Mouse (Mus musculus): ENCODE results near the gene Sh3rf3.

The Sh3rf3 gene

GRCm38 (mm10) chr10:59104683-59105082 lies 291.5 kb downstream of the Sh3rf3 start:
- Histone ChIP-seq H3K4me3 (replicated peaks; ENCODE audit: low read length) (no peak overlapping the region), H3K36me3 (ENCODE audit: insufficient read depth, low read length) (no peaks in the 10 kb centered on the region), H3K27me3 (ENCODE audit: insufficient read depth, low read length) (no peaks in the 10 kb centered on the region; the same call in 1 of the 2 replicates), H3K9me3 (ENCODE audit: low read length) (no peaks in the 10 kb centered on the region), H3K4me1 (replicated peaks; ENCODE audit: low read depth, low read length) (peaks cover 13% of the 10 kb centered on the region)
- TF ChIP-seq POU5F1 (IDR thresholded peaks at IDR 0.05; ENCODE audit: borderline replicate concordance, low read length) (no peak), CTCF (conservative IDR thresholded peaks at IDR 0.05; ENCODE audit: low read length) (no peak), NANOG (IDR thresholded peaks at IDR 0.05; ENCODE audit: borderline replicate concordance, low read length) (no peak)

GRCm38 (mm10) chr10:59105885-59106284 lies 292.7 kb downstream of the Sh3rf3 start:
- H3K9me3 ChIP-seq (ENCODE audit: low read length), result no peaks in the 10 kb centered on the region
- TF ChIP-seq NANOG (IDR thresholded peaks at IDR 0.05; ENCODE audit: borderline replicate concordance, low read length), result no peak
- TF ChIP-seq CTCF (conservative IDR thresholded peaks at IDR 0.05; ENCODE audit: low read length), result no peak
- TF ChIP-seq POU5F1 (IDR thresholded peaks at IDR 0.05; ENCODE audit: borderline replicate concordance, low read length), result no peak
- H3K36me3 ChIP-seq (ENCODE audit: insufficient read depth, low read length), result no peaks in the 10 kb centered on the region
- H3K4me3 ChIP-seq (replicated peaks; ENCODE audit: low read length), result no peak overlapping the region
- peaks cover 7% of the 10 kb centered on the region for H3K4me1 ChIP-seq (replicated peaks; ENCODE audit: low read depth, low read length)
- H3K27me3 ChIP-seq (ENCODE audit: insufficient read depth, low read length), result no peaks in the 10 kb centered on the region; the same call in 1 of the 2 replicates

GRCm38 (mm10) chr10:59106644-59107043 lies 293.5 kb downstream of the Sh3rf3 start:
- Histone ChIP-seq H3K27me3 (ENCODE audit: insufficient read depth, low read length) (no peaks in the 10 kb centered on the region; the same call in 1 of the 2 replicates), H3K9me3 (ENCODE audit: low read length) (no peaks in the 10 kb centered on the region), H3K36me3 (ENCODE audit: insufficient read depth, low read length) (no peaks in the 10 kb centered on the region), H3K4me3 (replicated peaks; ENCODE audit: low read length) (no peak overlapping the region), H3K4me1 (replicated peaks; ENCODE audit: low read depth, low read length) (peaks cover 7% of the 10 kb centered on the region)
- TF ChIP-seq CTCF (conservative IDR thresholded peaks at IDR 0.05; ENCODE audit: low read length) (no peak), POU5F1 (IDR thresholded peaks at IDR 0.05; ENCODE audit: borderline replicate concordance, low read length) (no peak), NANOG (IDR thresholded peaks at IDR 0.05; ENCODE audit: borderline replicate concordance, low read length) (no peak)

GRCm38 (mm10) chr10:59109015-59109414 lies 295.9 kb downstream of the Sh3rf3 start:
- Histone ChIP-seq H3K27me3 (ENCODE audit: insufficient read depth, low read length) (no peaks in the 10 kb centered on the region; the same call in 1 of the 2 replicates), H3K36me3 (ENCODE audit: insufficient read depth, low read length) (no peaks in the 10 kb centered on the region), H3K4me1 (replicated peaks; ENCODE audit: low read depth, low read length) (peaks cover 6% of the 10 kb centered on the region), H3K4me3 (replicated peaks; ENCODE audit: low read length) (no peak overlapping the region), H3K9me3 (ENCODE audit: low read length) (no peaks in the 10 kb centered on the region)
- no peak for TF ChIP-seq NANOG (IDR thresholded peaks at IDR 0.05; ENCODE audit: borderline replicate concordance, low read length)
- peak; percentile 94 for TF ChIP-seq CTCF (conservative IDR thresholded peaks at IDR 0.05; ENCODE audit: low read length)

- Histone ChIP-seq H3K9me3 (ENCODE audit: low read length) (no peaks in the 10 kb centered on the region), H3K4me3 (replicated peaks; ENCODE audit: low read length) (no peak overlapping the region), H3K36me3 (ENCODE audit: insufficient read depth, low read length) (no peaks in the 10 kb centered on the region), H3K27me3 (ENCODE audit: insufficient read depth, low read length) (no peaks in the 10 kb centered on the region; the same call in 1 of the 2 replicates), H3K4me1 (replicated peaks; ENCODE audit: low read depth, low read length) (peaks cover 6% of the 10 kb centered on the region)
- TF ChIP-seq POU5F1 (IDR thresholded peaks at IDR 0.05; ENCODE audit: borderline replicate concordance, low read length) (no peak), NANOG (IDR thresholded peaks at IDR 0.05; ENCODE audit: borderline replicate concordance, low read length) (no peak), CTCF (conservative IDR thresholded peaks at IDR 0.05; ENCODE audit: low read length) (no peak)
These were observed 297.2 kb downstream of the Sh3rf3 start for GRCm38 (mm10) chr10:59110386-59110785.

- Histone ChIP-seq H3K36me3 (ENCODE audit: insufficient read depth, low read length) (no peaks in the 10 kb centered on the region), H3K9me3 (ENCODE audit: low read length) (no peaks in the 10 kb centered on the region), H3K27me3 (ENCODE audit: insufficient read depth, low read length) (no peaks in the 10 kb centered on the region), H3K4me3 (replicated peaks; ENCODE audit: low read length) (no peak overlapping the region), H3K4me1 (replicated peaks; ENCODE audit: low read depth, low read length) (no peaks in the 10 kb centered on the region)
- no peak for TF ChIP-seq POU5F1 (IDR thresholded peaks at IDR 0.05; ENCODE audit: borderline replicate concordance, low read length)
These were observed 299.6 kb downstream of the Sh3rf3 start for GRCm38 (mm10) chr10:59112755-59113154.

- Histone ChIP-seq H3K4me3 (replicated peaks; ENCODE audit: low read length) (no peak overlapping the region), H3K4me1 (replicated peaks; ENCODE audit: low read depth, low read length) (no peaks in the 10 kb centered on the region), H3K9me3 (ENCODE audit: low read length) (no peaks in the 10 kb centered on the region), H3K27me3 (ENCODE audit: insufficient read depth, low read length) (no peaks in the 10 kb centered on the region), H3K36me3 (ENCODE audit: insufficient read depth, low read length) (no peaks in the 10 kb centered on the region)
- TF ChIP-seq CTCF (conservative IDR thresholded peaks at IDR 0.05; ENCODE audit: low read length) (no peak), POU5F1 (IDR thresholded peaks at IDR 0.05; ENCODE audit: borderline replicate concordance, low read length) (no peak), NANOG (IDR thresholded peaks at IDR 0.05; ENCODE audit: borderline replicate concordance, low read length) (no peak)
These were observed 300.2 kb downstream of the Sh3rf3 start for GRCm38 (mm10) chr10:59113386-59113785.

GRCm38 (mm10) chr10:59114535-59115291 lies 301.6 kb downstream of the Sh3rf3 start:
- Histone ChIP-seq H3K4me3 (replicated peaks; ENCODE audit: low read length) (no peak overlapping the region), H3K9me3 (ENCODE audit: low read length) (no peaks in the 10 kb centered on the region), H3K27me3 (ENCODE audit: insufficient read depth, low read length) (no peaks in the 10 kb centered on the region), H3K36me3 (ENCODE audit: insufficient read depth, low read length) (no peaks in the 10 kb centered on the region), H3K4me1 (replicated peaks; ENCODE audit: low read depth, low read length) (no peaks in the 10 kb centered on the region)
- TF ChIP-seq CTCF (conservative IDR thresholded peaks at IDR 0.05; ENCODE audit: low read length) (no peak), POU5F1 (IDR thresholded peaks at IDR 0.05; ENCODE audit: borderline replicate concordance, low read length) (no peak), NANOG (IDR thresholded peaks at IDR 0.05; ENCODE audit: borderline replicate concordance, low read length) (no peak)

- Histone ChIP-seq H3K27me3 (ENCODE audit: insufficient read depth, low read length) (no peaks in the 10 kb centered on the region), H3K4me3 (replicated peaks; ENCODE audit: low read length) (no peak overlapping the region), H3K9me3 (ENCODE audit: low read length) (no peaks in the 10 kb centered on the region), H3K36me3 (ENCODE audit: insufficient read depth, low read length) (no peaks in the 10 kb centered on the region), H3K4me1 (replicated peaks; ENCODE audit: low read depth, low read length) (no peaks in the 10 kb centered on the region)
- TF ChIP-seq CTCF (conservative IDR thresholded peaks at IDR 0.05; ENCODE audit: low read length) (no peak), POU5F1 (IDR thresholded peaks at IDR 0.05; ENCODE audit: borderline replicate concordance, low read length) (no peak), NANOG (IDR thresholded peaks at IDR 0.05; ENCODE audit: borderline replicate concordance, low read length) (no peak)
These were observed 302.5 kb downstream of the Sh3rf3 start for GRCm38 (mm10) chr10:59115691-59116090.

Data from E14TG2a.4 (cell line).